Mouse (Mus musculus): ENCODE data around the gene Lrp3.

DNA sequence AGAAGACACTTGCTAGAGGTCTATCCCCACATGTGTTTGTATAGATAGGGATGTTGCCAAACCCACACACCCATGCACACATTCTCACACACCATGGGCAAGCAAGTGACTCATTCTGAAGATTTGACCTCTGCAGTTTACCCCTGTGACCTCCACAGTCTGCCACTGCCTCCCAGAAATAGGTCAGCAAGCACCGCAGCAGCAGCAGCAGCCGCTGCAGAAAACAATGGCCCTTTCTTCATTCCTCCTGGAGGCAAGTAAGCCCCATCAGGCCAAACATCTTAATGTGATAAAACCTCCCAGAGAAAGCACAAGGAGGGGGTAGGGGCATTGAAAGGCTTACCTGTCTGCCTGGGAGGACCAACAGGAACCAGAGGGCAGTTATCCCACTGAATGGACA lies 24.0 kb downstream of the Lrp3 start:
- no peak for TF ChIP-seq GATA1 (IDR thresholded peaks at IDR 0.05; ENCODE audit: borderline replicate concordance, low read length)
- TF ChIP-seq FLI1 (IDR thresholded peaks at IDR 0.05; ENCODE audit: low read length), result no peak

Data from megakaryocyte, embryonic 14.5 days (primary cell).